Mouse (Mus musculus): Measurements from ENCODE around the gene Wdr6. TPM values are rescaled to one million over a fixed set of nuclear protein-coding genes. Genes with fewer than 3 reads are reported as not detected.

The Wdr6 gene
- total RNA-seq, 2 experiments from 2014 or later: 106 to 107 TPM

- no peak for DNase-seq
These were observed 55.2 kb downstream of the Wdr6 start for GRCm38 (mm10) chr9:108523341-108523740.

Small RNA genes lying within 50 kb of the gene (microRNA-seq; reads per million reads assigned to microRNA genes)
- gene Gm24083 (0 reads per million in 2 experiments), gene Mir191 (0 reads per million in 2 experiments), gene Mir425 (873 to 1,086 reads per million in 2 experiments)

Other genes starting within 250 kb of the Wdr6 start
- 10 to 100 TPM; 61.2 to 62.8 TPM for gene Gpx1, start 239.8 kb downstream of the Wdr6 start, total RNA-seq (2021)
- 100 to 1,000 TPM; 107 to 110 TPM for gene Usp4, start 230.9 kb downstream of the Wdr6 start, total RNA-seq (2021)
- 1 to 10 TPM; 2.6 to 2.9 TPM for gene 1700102P08Rik, start 185.9 kb downstream of the Wdr6 start, total RNA-seq (2021)
- under 1 TPM in 1 of 2 experiments, not detected in 1; 0.18 TPM for gene Ccdc36, start 150.3 kb downstream of the Wdr6 start, total RNA-seq (2021)
- not detected for gene BC048562, start 142.3 kb downstream of the Wdr6 start, total RNA-seq (2021)
- gene Ccdc71, start 118.2 kb downstream of the Wdr6 start, total RNA-seq (2021): 10 to 100 TPM; 32.0 to 37.2 TPM
- gene Klhdc8b, start 117.2 kb downstream of the Wdr6 start, total RNA-seq (2021): 10 to 100 TPM; 16.6 to 18.1 TPM
- 10 to 100 TPM; 25.1 to 34.4 TPM for gene Lamb2, start 99.0 kb downstream of the Wdr6 start, total RNA-seq (2021)
- gene Usp19, start 88.1 kb downstream of the Wdr6 start, total RNA-seq (2021): 100 to 1,000 TPM; 140 to 165 TPM
- 10 to 100 TPM; 72.1 to 88.7 TPM for gene Qars, start 71.0 kb downstream of the Wdr6 start, total RNA-seq (2021)
- 100 to 1,000 TPM; 139 to 141 TPM for gene Qrich1, start 61.9 kb downstream of the Wdr6 start, total RNA-seq (2021)
- gene Impdh2, start 18.5 kb downstream of the Wdr6 start, total RNA-seq (2021): 10 to 100 TPM; 63.4 to 68.4 TPM
- gene Ndufaf3, start 11.3 kb downstream of the Wdr6 start, total RNA-seq (2021): 10 to 100 TPM; 52.6 to 66.3 TPM
- 100 to 1,000 TPM in 1 of 2 experiments, 10 to 100 TPM in 1; 98.7 to 109 TPM for gene Dalrd3, start 8.9 kb downstream of the Wdr6 start, total RNA-seq (2021)
- gene P4htm, start 18.9 kb upstream of the Wdr6 start, total RNA-seq (2021): 10 to 100 TPM; 93.1 to 93.2 TPM
- 10 to 100 TPM; 50.7 to 54.2 TPM for gene Arih2, start 70.6 kb upstream of the Wdr6 start, total RNA-seq (2021)
- 10 to 100 TPM; 15.7 to 17.5 TPM for gene Slc25a20, start 83.3 kb upstream of the Wdr6 start, total RNA-seq (2021)
- gene Prkar2a, start 110.6 kb upstream of the Wdr6 start, total RNA-seq (2021): 10 to 100 TPM; 41.4 to 48.1 TPM
- 100 to 1,000 TPM; 233 to 259 TPM for gene Ip6k2, start 205.1 kb upstream of the Wdr6 start, total RNA-seq (2021)
- gene Nckipsd, start 229.6 kb upstream of the Wdr6 start, total RNA-seq (2021): 10 to 100 TPM; 70.3 TPM
- gene Celsr3, start 247.6 kb upstream of the Wdr6 start, total RNA-seq (2021): 10 to 100 TPM; 60.6 to 73.4 TPM

Data from layer of hippocampus, postnatal 36 days (tissue).